Mouse (Mus musculus) natural killer cell, adult 2 months (primary cell): ENCODE results near the gene Zfp809.
A peak's percentile ranks its signal among the peaks of the same experiment; 100 is the strongest.

Source experiments
- DNase-seq, 2 experiments: peaks; one replicate each; pipeline ENCODE4 v3.0.0; 2022; ENCODE audit warnings: low spot score in 2 of 2

Zfp809 gene

GRCm38 (mm10) chr9:22225581-22226388 lies at the start of gene Zfp809:
Gene Zfp809 (plus strand): TSS chr9:22225714.
- DNase-seq, result peak; percentile 99

GRCm38 (mm10) chr9:22188025-22188611 lies 37.4 kb upstream of the Zfp809 start, which contains the start of gene Zfp872:
Gene Zfp872 (plus strand): TSS chr9:22188090.
- DNase-seq, result no peak

- no peak for DNase-seq
Observed at GRCm38 (mm10) chr9:22196412-22196811, 29.1 kb upstream of the Zfp809 start.

- no peak for DNase-seq
Observed at GRCm38 (mm10) chr9:22213785-22214194, 11.7 kb upstream of the Zfp809 start.

- DNase-seq, result no peak
Observed at GRCm38 (mm10) chr9:22214549-22214948, 11.0 kb upstream of the Zfp809 start.

GRCm38 (mm10) chr9:22216705-22217104 lies 8.8 kb upstream of the Zfp809 start:
- no peak for DNase-seq

GRCm38 (mm10) chr9:22217858-22218493 lies 7.5 kb upstream of the Zfp809 start:
- no peak for DNase-seq

GRCm38 (mm10) chr9:22224066-22224465 lies 1.4 kb upstream of the Zfp809 start:
- no peak for DNase-seq

GRCm38 (mm10) chr9:22224536-22225503 lies 694 bp upstream of the Zfp809 start:
- DNase-seq, result peak; percentile 36 to 59

- DNase-seq, result peak in 1 of 2 experiments; percentile 5
Observed at GRCm38 (mm10) chr9:22226389-22226673, 817 bp downstream of the Zfp809 start.

GRCm38 (mm10) chr9:22226846-22227245 lies 1.3 kb downstream of the Zfp809 start:
- no peak for DNase-seq

- DNase-seq, result no peak
Observed at GRCm38 (mm10) chr9:22229386-22230026, 4.0 kb downstream of the Zfp809 start.

- no peak for DNase-seq
Observed at GRCm38 (mm10) chr9:22230061-22230460, 4.5 kb downstream of the Zfp809 start.

- DNase-seq, result peak in 1 of 2 experiments; percentile 10
Observed at GRCm38 (mm10) chr9:22230556-22230955, 5.0 kb downstream of the Zfp809 start.

- DNase-seq, result no peak
Observed at GRCm38 (mm10) chr9:22240001-22240400, 14.5 kb downstream of the Zfp809 start.

- DNase-seq, result no peak
Observed at GRCm38 (mm10) chr9:22244242-22244641, 18.7 kb downstream of the Zfp809 start.

GRCm38 (mm10) chr9:22256579-22256978 lies 31.1 kb downstream of the Zfp809 start:
- DNase-seq, result no peak

GRCm38 (mm10) chr9:22258784-22259183 lies 33.3 kb downstream of the Zfp809 start:
- DNase-seq, result no peak

GRCm38 (mm10) chr9:22259184-22260091 lies 33.9 kb downstream of the Zfp809 start, which contains the start of gene Zfp599:
Gene Zfp599 (minus strand): TSS chr9:22259895.
- DNase-seq, result peak; percentile 38 to 47

- DNase-seq, result no peak
Observed at GRCm38 (mm10) chr9:22260092-22260422, 34.5 kb downstream of the Zfp809 start.
